Mouse (Mus musculus): ENCODE data around the gene Klk8.

The Klk8 gene

GRCm38 (mm10) chr7:43797333-43797769, at the start of gene Klk8:
Gene Klk8 (plus strand): TSS chr7:43797577.
- peak in 1 of 2 experiments; percentile 32 for DNase-seq (ENCODE audit: low spot score in 2 of 2)

- no peak for DNase-seq (ENCODE audit: low spot score in 2 of 2)
These were observed 49.6 kb upstream of the Klk8 start for GRCm38 (mm10) chr7:43747788-43748187.

DNA sequence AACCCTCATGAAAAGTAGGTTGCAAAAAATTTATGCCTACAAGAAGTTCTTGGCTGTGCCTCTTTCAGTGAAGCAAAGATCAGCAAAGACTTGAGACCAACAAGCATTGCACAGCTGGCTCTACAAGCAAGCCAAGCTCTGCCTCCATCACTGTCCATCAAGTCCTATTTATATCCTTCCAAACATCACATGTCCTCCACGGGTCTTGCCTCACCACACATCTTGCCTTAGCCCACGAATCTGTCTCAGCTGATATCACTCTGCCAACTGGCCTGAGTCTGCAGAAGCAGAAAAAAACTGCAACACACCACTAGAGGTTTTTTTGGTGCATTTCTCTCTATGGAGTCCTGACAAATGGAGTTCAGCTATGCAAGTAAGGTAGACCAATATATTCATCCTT, 44.6 kb upstream of the Klk8 start:
- no peak for DNase-seq (ENCODE audit: low spot score in 2 of 2)

- DNase-seq (ENCODE audit: low spot score in 2 of 2) = no peak
These were observed 30.9 kb upstream of the Klk8 start for GRCm38 (mm10) chr7:43766484-43766883.

DNA sequence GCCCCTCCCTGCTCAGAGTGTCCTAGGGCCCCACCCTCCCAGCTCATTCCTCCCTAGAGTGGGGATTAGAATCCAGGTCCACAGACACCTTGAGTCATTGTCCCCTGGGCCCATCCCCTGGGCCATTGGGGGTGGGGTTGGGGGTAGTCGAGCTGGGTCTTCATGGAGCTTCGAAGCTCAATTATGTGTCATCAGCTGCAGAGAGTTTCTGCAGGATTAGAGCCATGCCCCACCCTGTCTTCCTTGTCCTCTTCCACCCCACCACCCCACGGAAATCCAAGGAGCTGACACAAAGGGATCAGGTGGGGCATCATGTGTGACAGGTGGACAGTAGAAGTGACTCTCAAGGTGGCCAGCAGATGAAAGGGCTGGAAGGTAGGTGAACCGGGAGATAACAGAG, 28.8 kb upstream of the Klk8 start, which contains the start of gene Klk12:
Gene Klk12 (plus strand): TSS at position 301 of the 400 bp plus-strand sequence.
- no peak for DNase-seq (ENCODE audit: low spot score in 2 of 2)

- DNase-seq (ENCODE audit: low spot score in 2 of 2) = no peak
These were observed 27.7 kb upstream of the Klk8 start for GRCm38 (mm10) chr7:43769636-43770035.

DNA sequence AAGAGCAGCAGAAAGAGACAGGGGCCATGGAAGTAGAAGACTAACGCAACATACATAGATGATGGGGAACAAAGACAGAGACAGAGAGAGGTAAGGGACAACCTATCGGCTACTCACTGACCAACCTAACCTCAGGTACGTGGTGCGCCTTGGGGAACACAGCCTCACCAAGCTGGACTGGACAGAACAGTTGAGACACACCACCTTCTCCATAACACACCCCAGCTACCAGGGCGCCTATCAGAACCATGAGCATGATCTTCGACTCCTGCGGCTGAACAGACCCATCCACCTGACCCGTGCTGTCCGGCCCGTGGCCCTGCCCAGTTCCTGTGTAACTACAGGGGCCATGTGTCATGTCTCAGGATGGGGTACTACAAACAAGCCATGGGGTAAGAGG, 26.7 kb upstream of the Klk8 start:
- DNase-seq (ENCODE audit: low spot score in 2 of 2) = no peak

DNA sequence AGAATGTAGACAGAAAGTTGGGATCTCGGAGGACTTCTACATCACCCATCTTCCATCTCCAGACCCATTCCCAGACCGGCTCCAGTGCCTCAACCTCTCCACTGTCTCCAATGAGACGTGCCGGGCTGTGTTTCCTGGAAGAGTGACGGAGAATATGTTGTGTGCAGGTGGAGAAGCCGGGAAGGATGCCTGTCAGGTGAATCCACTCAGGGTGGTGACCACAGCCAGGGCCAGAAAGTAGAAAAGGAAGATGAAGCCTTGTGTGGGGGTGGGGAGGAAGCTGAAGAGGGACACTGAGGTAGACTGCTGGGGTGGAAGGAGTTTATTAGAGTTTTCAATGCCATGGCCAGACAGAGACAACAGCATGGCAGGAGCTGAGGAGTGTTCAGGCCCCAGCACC, 25.5 kb upstream of the Klk8 start:
- no peak for DNase-seq (ENCODE audit: low spot score in 2 of 2)

DNA sequence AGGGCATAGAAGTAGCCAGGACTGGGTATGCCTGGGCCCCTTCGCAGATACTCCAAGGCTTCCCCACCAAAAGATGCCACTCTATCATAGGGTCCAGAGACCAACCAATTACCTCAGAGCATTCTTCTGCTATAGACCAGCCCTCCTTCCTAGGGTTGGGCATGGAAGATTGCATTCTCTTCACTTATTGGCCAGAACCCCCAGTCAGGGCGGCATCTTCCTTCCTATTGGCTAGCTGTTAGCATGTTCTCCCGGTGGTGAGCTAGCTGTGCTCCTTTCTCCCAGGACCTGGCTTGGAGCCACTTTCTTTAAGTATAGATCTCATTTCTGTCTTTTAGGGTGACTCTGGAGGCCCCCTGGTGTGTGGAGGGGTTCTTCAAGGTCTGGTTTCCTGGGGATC, 24.5 kb upstream of the Klk8 start:
- no peak for DNase-seq (ENCODE audit: low spot score in 2 of 2)

DNA sequence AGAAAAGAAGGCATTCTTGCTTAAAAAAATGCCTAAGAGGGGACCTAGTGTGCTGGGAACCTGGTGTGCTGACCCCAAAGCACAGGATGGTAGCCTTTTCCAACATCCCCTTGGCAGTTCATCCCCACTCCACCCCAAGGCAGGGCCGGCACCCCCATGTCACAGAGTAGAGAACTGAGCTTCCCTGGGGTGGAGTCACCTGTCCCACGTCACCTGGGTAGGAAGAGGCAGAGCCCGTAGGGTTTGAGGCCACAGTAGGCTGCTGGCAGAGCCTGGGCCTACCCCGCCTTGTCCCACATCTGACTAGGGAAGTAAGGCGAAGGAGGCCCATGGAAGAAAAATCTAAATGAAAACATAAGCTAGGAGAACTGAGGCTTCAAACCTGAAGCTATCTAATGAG, 23.0 kb upstream of the Klk8 start, which contains the start of gene Klk11:
Gene Klk11 (plus strand): TSS at position 241 of the 400 bp plus-strand sequence.
- DNase-seq (ENCODE audit: low spot score in 2 of 2) = no peak

- DNase-seq (ENCODE audit: low spot score in 2 of 2) = no peak
These were observed 22.6 kb upstream of the Klk8 start for GRCm38 (mm10) chr7:43774802-43775201.

- DNase-seq (ENCODE audit: low spot score in 2 of 2) = no peak
These were observed 21.9 kb upstream of the Klk8 start for GRCm38 (mm10) chr7:43775311-43776057.

DNA sequence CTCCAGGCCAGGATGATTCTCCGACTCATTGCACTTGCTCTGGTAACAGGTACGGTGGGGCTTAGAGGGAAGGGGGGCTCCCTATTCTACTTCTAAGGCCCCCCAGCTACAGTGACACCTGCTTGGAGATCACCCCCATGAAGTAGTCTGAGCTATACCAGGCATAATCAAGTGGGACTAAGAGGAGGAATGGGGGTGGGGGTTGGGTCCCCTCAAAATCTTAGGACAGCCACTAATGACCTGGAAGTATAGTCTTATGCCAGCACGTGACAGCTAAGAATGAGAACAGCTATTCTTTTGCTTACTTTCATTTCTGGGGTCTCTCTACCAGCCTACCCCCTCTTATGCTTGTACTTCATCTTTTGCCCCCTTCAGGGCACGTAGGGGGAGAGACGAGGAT, 20.9 kb upstream of the Klk8 start:
- DNase-seq (ENCODE audit: low spot score in 2 of 2) = no peak

DNA sequence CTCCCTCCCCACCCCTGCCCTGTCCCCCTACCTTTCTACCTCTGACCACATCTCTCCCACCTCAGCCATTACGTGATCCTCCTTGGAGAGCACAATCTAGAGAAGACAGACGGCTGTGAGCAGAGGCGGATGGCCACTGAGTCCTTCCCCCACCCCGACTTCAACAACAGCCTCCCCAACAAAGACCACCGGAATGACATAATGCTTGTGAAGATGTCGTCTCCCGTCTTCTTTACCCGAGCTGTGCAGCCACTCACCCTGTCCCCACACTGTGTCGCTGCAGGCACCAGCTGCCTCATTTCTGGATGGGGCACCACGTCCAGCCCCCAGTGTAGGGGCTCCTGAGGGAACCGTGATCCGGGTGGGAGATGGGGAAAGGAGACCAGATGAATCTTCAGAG, 20.0 kb upstream of the Klk8 start:
- no peak for DNase-seq (ENCODE audit: low spot score in 2 of 2)

DNA sequence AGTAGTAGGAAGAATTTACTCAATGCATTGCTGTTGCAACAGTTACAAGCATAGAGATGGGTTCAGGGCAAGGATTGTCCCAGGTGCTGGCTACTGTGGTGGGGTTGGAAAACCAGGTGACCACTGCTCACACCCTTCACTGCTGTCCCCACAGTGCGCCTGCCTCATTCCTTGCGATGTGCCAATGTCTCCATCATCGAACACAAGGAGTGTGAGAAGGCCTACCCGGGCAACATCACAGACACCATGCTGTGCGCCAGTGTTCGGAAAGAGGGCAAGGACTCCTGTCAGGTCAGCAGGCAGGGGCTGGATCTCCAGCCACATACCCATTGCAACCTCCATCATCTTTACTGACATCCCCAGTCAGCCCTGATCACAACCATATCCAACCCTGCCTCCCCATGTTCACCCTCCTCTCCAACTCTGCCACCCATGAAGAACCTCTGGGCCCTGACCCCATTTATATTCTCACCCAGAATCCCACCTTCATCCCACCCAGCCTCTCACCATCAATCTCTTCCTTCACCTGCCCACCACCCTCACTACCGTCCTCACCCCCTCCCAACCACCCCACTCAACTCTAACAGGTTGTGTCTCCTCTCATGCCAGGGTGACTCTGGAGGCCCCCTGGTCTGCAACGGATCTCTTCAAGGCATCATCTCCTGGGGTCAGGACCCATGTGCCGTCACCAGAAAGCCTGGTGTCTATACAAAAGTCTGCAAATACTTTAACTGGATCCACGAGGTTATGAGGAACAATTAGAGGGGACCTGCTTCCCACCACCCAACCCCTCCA, 19.0 kb upstream of the Klk8 start:
- no peak for DNase-seq (ENCODE audit: low spot score in 2 of 2)

- no peak for DNase-seq (ENCODE audit: low spot score in 2 of 2)
These were observed 17.1 kb upstream of the Klk8 start for GRCm38 (mm10) chr7:43780241-43780640.

GRCm38 (mm10) chr7:43780746-43781145, 16.6 kb upstream of the Klk8 start, which contains the start of gene Klk10:
Gene Klk10 (plus strand): TSS chr7:43781035.
- DNase-seq (ENCODE audit: low spot score in 2 of 2) = no peak

GRCm38 (mm10) chr7:43781541-43781940, 15.8 kb upstream of the Klk8 start:
- no peak for DNase-seq (ENCODE audit: low spot score in 2 of 2)

DNA sequence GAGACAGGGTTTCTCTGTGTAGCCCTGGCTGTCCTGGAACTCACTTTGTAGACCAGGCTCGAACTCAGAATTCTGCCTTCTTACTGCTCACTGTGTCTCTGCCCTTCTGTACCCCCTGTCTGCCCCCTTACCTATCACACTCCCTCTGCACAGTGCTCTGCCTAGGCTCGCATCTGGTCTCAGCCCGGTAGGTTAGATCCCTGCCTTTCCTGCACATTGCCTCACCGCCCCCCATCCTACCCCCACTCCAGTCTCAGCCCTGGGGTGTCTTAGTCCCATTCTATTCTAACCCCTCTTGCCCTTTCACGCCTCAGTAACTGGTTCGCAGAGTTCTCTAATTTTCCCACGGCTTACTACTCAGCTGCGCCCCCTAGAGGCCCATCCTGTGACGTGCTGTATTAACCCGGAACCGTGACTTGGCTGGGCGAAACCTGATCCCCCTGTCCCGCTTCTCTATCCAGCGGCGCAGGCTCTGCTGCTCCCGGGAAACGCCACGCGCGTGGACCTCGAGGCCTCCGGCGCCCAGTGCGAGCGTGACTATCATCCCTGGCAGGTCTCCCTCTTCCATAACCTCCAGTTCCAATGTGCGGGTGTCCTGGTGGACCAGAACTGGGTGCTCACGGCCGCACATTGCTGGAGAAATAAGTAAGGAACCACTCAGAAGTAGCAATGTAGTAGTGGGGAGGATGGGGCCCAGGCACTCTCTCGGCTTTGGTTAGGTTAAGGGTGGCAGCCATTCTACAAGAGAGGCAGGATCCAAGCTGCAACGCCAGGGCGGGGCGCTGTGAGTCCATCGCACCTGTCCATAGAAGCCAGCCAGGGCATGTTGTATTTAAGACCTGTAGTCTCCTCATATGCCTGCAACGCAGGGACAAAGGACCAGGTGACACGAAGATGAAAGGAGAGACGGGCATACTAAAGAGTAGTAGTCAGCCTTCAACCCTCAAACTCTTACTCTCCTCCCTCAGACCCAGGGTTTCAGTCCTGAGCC, 14.8 kb upstream of the Klk8 start:
- peak; percentile 72 to 81 for DNase-seq (ENCODE audit: low spot score in 2 of 2)

DNA sequence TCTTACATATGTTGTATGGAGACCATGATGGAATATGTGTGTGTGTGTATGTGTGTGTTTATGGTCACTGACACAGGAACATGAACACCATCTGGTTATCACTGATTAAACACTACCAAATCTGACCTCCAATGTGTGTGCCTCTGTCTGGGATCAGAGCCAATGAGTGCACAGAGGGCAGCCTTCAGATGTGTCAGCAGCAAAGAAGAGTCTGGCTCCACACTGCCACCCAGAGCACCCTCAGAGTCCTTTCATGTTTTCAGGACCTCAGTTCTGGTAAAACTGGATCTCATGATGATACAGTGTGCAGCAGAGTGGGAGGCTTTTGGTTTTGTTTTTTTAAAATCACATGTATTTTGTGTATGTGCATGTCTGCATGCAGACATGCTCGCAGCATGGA, 12.1 kb upstream of the Klk8 start:
- DNase-seq (ENCODE audit: low spot score in 2 of 2) = no peak

- DNase-seq (ENCODE audit: low spot score in 2 of 2) = no peak
These were observed 9.3 kb upstream of the Klk8 start for GRCm38 (mm10) chr7:43788096-43788495.

DNA sequence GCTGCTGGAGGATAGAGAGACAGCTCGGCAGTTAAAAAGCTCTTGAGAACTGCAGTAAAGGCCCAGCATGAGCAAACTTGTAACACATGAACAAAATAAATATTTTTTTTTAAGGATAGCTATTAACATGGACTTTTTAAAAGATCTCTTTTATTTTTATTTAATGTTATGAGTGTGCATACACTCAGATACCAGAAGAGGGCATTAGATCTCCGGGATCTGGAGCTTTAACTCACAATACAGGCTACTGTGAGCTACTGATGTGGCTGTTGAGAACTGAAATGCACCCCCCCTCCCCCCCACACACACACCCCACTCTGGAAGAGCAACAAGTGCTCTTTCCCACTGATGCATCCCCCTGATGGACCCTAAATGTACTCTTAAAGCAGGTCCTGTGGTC, 8.1 kb upstream of the Klk8 start:
- no peak for DNase-seq (ENCODE audit: low spot score in 2 of 2)

Measured in urinary bladder, postnatal 36 days (tissue).